Mouse (Mus musculus) G1E-ER4 (cell line): Measurements from ENCODE around the gene Dgka. TPM values are rescaled to one million over a fixed set of nuclear protein-coding genes. Genes with fewer than 3 reads are reported as not detected.

Experiments
- GATA1 ChIP-seq: IDR thresholded peaks from one replicate; pipeline ENCODE4 v1.8.0; 2012; ENCODE audit warnings: low read length, inconsistent platforms
- polyA plus RNA-seq: library from polyadenylated mRNA; stranded (reverse); fragments of >175 nt; gene quantifications from 2 replicates; pipeline ENCODE4 v1.2.3, GENCODE M21; 2012

Gene Dgka
- 0.12 TPM in 2 replicates for polyA plus RNA-seq

DNA sequence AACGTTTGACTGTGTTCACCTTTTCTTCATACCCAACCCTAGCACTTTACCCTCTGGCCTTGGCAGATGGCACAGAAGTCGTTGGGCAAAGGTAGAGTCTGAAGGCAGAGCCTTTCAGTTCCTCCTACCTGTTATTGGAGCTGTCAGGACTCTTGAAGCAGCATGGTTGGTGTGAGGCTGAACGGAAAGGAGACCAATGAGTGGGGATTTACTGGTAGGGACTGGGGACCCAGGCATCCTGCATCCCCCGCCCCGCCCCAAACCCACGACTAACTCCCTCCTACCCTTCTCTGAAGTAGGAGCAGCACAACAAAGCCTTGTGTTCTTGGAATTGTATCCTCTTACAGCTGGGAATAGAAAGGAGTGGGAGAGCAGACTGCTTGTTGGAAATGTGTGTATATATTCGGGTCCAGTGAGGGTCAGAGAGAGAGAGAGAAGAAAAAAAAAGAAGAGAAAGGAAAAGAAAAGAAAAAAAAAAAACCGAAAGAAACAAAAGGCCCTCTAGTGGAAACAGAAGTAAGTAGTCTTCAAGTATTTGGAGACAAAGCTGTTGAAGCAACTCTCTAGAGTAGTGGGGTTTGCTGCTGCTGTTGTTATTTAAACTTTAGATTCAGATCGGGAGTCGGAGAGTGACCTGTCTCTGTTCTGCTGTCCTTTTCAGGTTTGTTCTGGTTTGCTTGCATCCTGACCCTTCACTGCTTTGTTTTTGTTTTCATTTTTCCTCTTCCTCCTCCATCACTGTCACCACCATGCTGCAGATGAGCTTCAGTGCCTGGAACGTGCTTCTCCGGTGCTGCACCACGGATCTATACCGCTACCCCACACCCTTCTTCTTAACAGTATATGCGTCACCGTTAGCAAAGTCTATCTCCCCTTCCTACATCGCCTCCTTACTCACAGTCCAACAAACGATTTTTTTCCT, at the start of gene Dgka:
Gene Dgka (minus strand): TSS at position 176 of the 922 bp plus-strand sequence.
- TF ChIP-seq GATA1 = no peak

DNA sequence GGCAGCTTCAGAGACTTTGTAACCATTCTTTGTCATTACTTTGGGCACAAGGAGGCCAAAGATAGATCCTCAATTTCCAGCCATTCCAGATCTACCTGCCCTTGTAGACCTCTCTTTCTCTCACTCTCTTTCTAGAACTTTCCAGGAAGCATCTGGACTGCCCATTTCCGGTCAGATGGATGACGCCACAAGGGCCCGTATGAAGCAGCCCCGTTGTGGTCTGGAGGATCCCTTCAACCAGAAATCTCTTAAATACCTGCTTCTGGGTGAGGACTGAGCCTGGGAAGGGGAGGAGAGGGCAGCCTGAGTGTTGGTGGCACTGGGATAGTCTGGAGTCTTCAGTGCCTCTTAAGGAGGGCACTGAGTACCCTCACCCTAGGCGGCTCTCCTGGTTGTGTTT, 49.7 kb upstream of the Dgka start:
- TF ChIP-seq GATA1 = no peak

GRCm38 (mm10) chr10:128793258-128793657, 48.6 kb upstream of the Dgka start:
- TF ChIP-seq GATA1 = no peak

- TF ChIP-seq GATA1 = no peak
Measured at GRCm38 (mm10) chr10:128792041-128792440, 47.4 kb upstream of the Dgka start.

DNA sequence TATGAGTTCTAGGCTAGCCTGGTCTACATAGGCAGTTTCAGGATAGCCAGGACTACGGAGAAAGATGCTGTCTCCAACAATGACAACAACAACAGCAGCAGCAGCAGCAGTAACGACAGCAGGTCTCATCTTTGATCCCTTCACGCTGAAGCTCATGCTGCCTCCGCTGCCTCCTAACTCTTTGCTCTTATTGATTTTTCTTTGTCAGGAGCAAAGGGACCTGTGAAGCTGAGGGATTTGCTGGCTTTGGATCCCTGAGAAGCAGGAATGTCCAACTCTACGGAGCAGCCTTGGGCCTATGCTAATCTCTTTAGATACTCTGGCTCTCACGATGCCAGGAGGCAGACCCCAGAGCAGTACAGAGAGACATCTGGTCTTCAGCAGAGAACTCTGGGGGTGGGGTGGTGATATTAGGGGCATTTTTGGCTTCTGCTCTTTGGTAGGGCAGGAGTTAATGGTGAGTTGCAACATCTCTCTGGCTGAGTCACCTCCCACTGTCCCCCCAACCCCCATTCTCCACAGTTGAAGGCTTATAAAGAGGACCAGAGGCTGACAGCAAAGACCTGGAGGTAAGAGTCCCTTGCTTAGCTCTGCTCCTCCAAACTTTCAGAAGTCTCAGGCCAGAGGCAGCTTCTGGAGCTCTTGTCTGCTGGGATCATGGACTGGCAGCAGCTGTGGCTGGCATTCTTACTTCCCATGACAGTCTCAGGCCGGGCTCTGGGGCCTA, 45.9 kb upstream of the Dgka start, which contains the start of gene Mmp19:
Gene Mmp19 (plus strand): TSS at position 513 of the 727 bp plus-strand sequence.
- no peak for TF ChIP-seq GATA1

- no peak for TF ChIP-seq GATA1
Measured at GRCm38 (mm10) chr10:128780200-128780599, 35.5 kb upstream of the Dgka start.

GRCm38 (mm10) chr10:128779011-128779795, 34.5 kb upstream of the Dgka start:
- TF ChIP-seq GATA1 = no peak

DNA sequence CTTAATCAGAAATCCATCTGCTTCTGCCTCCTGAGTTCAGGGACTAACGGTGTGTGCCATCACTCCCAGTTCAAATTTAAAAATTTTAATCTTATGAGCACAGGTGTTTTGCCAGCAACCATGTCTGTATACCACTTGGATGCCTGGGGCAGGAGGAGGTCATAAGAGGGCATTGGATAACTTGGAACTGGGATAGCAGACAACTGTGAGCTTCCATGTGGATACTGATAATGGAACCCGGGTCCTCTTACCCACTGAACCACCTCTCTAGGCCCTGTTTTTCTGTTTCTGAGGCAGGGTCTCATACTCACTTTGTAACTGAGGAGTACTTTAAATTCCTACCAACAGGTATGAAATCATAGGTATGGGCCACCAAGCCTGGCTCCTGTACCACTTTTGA, 33.8 kb upstream of the Dgka start:
- no peak for TF ChIP-seq GATA1

- TF ChIP-seq GATA1 = no peak
Measured at GRCm38 (mm10) chr10:128773685-128774084, 29.0 kb upstream of the Dgka start.

DNA sequence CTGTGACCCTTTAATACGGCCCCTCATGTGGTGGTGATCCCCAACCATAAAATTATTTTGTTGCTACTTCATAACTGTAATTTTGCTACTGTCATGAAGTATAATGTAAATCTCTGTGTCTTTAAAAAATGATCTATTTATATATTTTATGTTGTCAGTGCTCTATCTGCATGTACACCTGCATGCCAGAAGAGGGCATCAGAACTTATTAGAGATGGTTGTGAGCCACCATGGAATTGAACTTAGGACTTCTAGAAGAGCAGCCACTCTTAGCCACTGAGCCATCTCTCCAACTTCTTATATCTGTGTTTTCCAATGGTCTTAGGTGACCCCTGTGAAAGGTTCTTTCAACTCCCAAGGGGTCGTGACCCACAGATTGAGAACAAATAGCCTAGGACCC, 28.2 kb upstream of the Dgka start:
- TF ChIP-seq GATA1 = no peak

- TF ChIP-seq GATA1 = no peak
Measured at GRCm38 (mm10) chr10:128748252-128748864, 3.7 kb upstream of the Dgka start.

GRCm38 (mm10) chr10:128747646-128748251, 3.1 kb upstream of the Dgka start, which contains the start of gene Pym1:
Pym1 (plus strand) TSS chr10:128747889.
- TF ChIP-seq GATA1 = no peak

- no peak for TF ChIP-seq GATA1
Measured at GRCm38 (mm10) chr10:128746972-128747645, 2.5 kb upstream of the Dgka start.
